Mouse (Mus musculus): Measurements from ENCODE around the gene Pigc. TPM values are rescaled to one million over a fixed set of nuclear protein-coding genes. Genes with fewer than 3 reads are reported as not detected.

The Pigc gene
- total and polyA plus RNA-seq, 3 experiments, result 11.7 to 17.4 (median 12.4) TPM

- dilution Hi-C loops (cut with MboI; ENCODE audit: extremely low pct_ligation_motif_present, extremely low pct_unique_long_range_greater_than_20kb, low sequenced_read_pairs), result no loop called here
These were observed 26.9 kb upstream of the Pigc start for GRCm38 (mm10) chr1:161942082-161942481.

DNA sequence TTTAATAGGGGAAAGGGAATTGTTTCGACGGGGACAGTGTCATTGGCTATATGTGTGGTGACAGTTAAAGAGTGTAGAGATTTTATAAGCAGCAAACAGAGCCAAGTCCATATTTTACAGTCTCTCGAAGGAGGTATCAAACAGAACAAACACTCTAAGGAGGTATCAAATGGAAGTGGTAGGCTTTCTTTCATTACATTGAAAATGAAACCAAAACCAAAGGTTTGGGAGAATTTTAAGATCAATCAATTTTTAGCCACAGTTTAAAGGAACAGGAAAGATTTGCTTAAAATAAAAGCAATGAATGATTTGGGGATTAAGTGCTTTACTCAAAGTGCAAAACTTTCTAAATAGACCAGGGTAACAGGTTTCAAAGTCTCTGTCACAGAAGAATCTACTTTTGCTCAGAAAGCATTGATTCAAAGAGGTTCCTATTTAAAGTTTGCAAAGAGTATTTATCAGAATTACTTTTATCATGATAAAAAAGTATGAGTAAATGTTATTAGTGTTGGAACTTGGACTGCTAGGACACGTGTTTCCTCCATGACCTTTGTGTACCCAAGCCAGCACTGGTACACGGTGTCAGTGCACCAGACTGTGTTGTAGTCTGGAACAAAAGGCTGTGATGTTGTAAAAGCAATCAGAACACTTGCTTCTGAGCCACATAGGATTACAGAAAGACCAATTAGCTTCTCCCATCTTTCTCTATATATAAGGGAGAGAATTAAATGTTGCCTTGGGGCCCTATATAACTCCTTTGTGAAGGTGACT is 17.8 kb upstream of the Pigc start:
- TF ChIP-seq E2F4 (IDR thresholded peaks at IDR 0.05; ENCODE audit: insufficient replicate concordance, low read depth, low read length) (no peak), TCF12 (IDR thresholded peaks at IDR 0.05; ENCODE audit: low read depth, low read length) (no peak), BHLHE40 (IDR thresholded peaks at IDR 0.05; ENCODE audit: low read depth, low read length) (no peak), KAT2A (IDR thresholded peaks at IDR 0.05; ENCODE audit: insufficient replicate concordance, low read length) (no peak), GABPA (IDR thresholded peaks at IDR 0.05; ENCODE audit: insufficient replicate concordance, low read depth, low read length) (no peak), ZMIZ1 (IDR thresholded peaks at IDR 0.05; ENCODE audit: low read depth, low read length) (no peak), SMC3 (IDR thresholded peaks at IDR 0.05; ENCODE audit: low read depth, low read length) (no peak), PAX5 (IDR thresholded peaks at IDR 0.05; ENCODE audit: low read length) (no peak), ZNF384 (IDR thresholded peaks at IDR 0.05; ENCODE audit: low read depth, low read length) (no peak)
- Histone ChIP-seq H3K4me3 (replicated peaks in 1 of 3; ENCODE audit: low read depth in 2 of 3, low read length in 2 of 3, poor library complexity in 1 of 3) (no peak overlapping the region), H3K27me3 (replicated peaks) (no peaks in the 10 kb centered on the region), H3K4me1 (ENCODE audit: control insufficient read depth in 1 of 2, insufficient read depth in 2 of 2) (peaks cover 4 to 11% of the 10 kb centered on the region in 2 experiments; a peak in 3 of 4 replicates), H3K79me2 (replicated peaks; ENCODE audit: control insufficient read depth, extremely low read depth, insufficient read depth, poor library complexity, severe bottlenecking) (no peaks in the 10 kb centered on the region), H3K4me2 (ENCODE audit: insufficient read depth, low read depth, poor library complexity, severe bottlenecking) (peak overlapping the region; percentile 83), H3K9me3 (replicated peaks; ENCODE audit: low read length) (no peaks in the 10 kb centered on the region), H3K27ac (ENCODE audit: insufficient read depth, low read depth) (no peak overlapping the region), H3K36me3 (replicated peaks in 1 of 2; ENCODE audit: control insufficient read depth in 1 of 2, insufficient read depth in 1 of 2, low read length in 1 of 2) (no peaks in the 10 kb centered on the region), H3K9ac (ENCODE audit: insufficient read depth, low read depth) (0 out of 2 replicates have a peak overlapping the region, but pooled peaks have one; percentile 26)
- dilution Hi-C loops (cut with MboI; ENCODE audit: extremely low pct_ligation_motif_present, extremely low pct_unique_long_range_greater_than_20kb, low sequenced_read_pairs) (no loop called here), in situ Hi-C loops (cut with MboI; ENCODE audit: low pct_ligation_motif_present, low pct_unique_long_range_greater_than_20kb, low sequenced_read_pairs) (loop anchor here (25.0 kb wide), 1 partner anchor 564 kb away; the partner anchor contains the start of gene Tnfsf4)
- no peak for DNase-seq (ENCODE audit: extremely low read depth)

More at GRCm38 (mm10) chr1:161942082-161942481, 26.9 kb upstream of the Pigc start:
- Histone ChIP-seq H3K27ac (ENCODE audit: insufficient read depth, low read depth) (no peak overlapping the region), H3K36me3 (replicated peaks in 1 of 2; ENCODE audit: control insufficient read depth in 1 of 2, insufficient read depth in 1 of 2, low read length in 1 of 2) (no peaks in the 10 kb centered on the region), H3K9me3 (replicated peaks; ENCODE audit: low read length) (peaks cover 4% of the 10 kb centered on the region), H3K79me2 (replicated peaks; ENCODE audit: control insufficient read depth, extremely low read depth, insufficient read depth, poor library complexity, severe bottlenecking) (no peaks in the 10 kb centered on the region), H3K4me1 (ENCODE audit: control insufficient read depth in 1 of 2, insufficient read depth in 2 of 2) (peaks cover 12 to 30% of the 10 kb centered on the region in 2 experiments), H3K4me2 (ENCODE audit: insufficient read depth, low read depth, poor library complexity, severe bottlenecking) (0 out of 2 replicates have a peak overlapping the region, but pooled peaks have one; percentile 1), H3K4me3 (replicated peaks in 1 of 3; ENCODE audit: low read depth in 2 of 3, low read length in 2 of 3, poor library complexity in 1 of 3) (no peak overlapping the region), H3K27me3 (replicated peaks) (no peaks in the 10 kb centered on the region), H3K9ac (ENCODE audit: insufficient read depth, low read depth) (no peak overlapping the region)
- TF ChIP-seq JUN (IDR thresholded peaks at IDR 0.05; ENCODE audit: insufficient read depth, low read depth, low read length) (peak; percentile 39; the same call in 1 of the 2 replicates), MXI1 (IDR thresholded peaks at IDR 0.05; ENCODE audit: low read depth, low read length) (no peak), EP300 (IDR thresholded peaks at IDR 0.05; ENCODE audit: low read length) (0 out of 2 replicates have a peak, but pooled peaks have one; percentile 42), RCOR1 (conservative IDR thresholded peaks at IDR 0.05; ENCODE audit: low read depth, low read length) (no peak), JUND (conservative IDR thresholded peaks at IDR 0.05; ENCODE audit: low read depth, low read length) (peak; percentile 81), ETS1 (conservative IDR thresholded peaks at IDR 0.05; ENCODE audit: low read depth, low read length) (peak; percentile 43; the same call in 1 of the 2 replicates)
- peak; percentile 45 for DNase-seq (ENCODE audit: extremely low read depth)
- in situ Hi-C loops (cut with MboI; ENCODE audit: low pct_ligation_motif_present, low pct_unique_long_range_greater_than_20kb, low sequenced_read_pairs), result no loop called here
